Mouse (Mus musculus): ENCODE measurements at regions not wholly inside any gene's neighbourhood (a gene's known extent, or its start where the extent isn't known, plus 50 kb on each side); places are given as distances from the start of the nearest gene placed in this dataset.
A peak's percentile ranks its signal among the peaks of the same experiment; 100 is the strongest.

- ATAC-seq (replicated peaks in 1 of 2; ENCODE audit: insufficient read depth in 1 of 2, low FRiP score in 2 of 2, low TSS enrichment in 1 of 2, low read depth in 1 of 2, poor library complexity in 2 of 2, severe bottlenecking in 2 of 2): no peak
These were observed 938.1 kb downstream of the 4930444P10Rik start for GRCm38 (mm10) chr1:15155046-15155445.

GRCm38 (mm10) chr1:15153952-15154351 is 939.2 kb downstream of the 4930444P10Rik start:
- no peak for ATAC-seq (replicated peaks in 1 of 2; ENCODE audit: insufficient read depth in 1 of 2, low FRiP score in 2 of 2, low TSS enrichment in 1 of 2, low read depth in 1 of 2, poor library complexity in 2 of 2, severe bottlenecking in 2 of 2)

- ATAC-seq (replicated peaks in 1 of 2; ENCODE audit: insufficient read depth in 1 of 2, low FRiP score in 2 of 2, low TSS enrichment in 1 of 2, low read depth in 1 of 2, poor library complexity in 2 of 2, severe bottlenecking in 2 of 2): no peak
These were observed 949.1 kb downstream of the 4930444P10Rik start for GRCm38 (mm10) chr1:15143922-15144591.

GRCm38 (mm10) chr1:15118462-15118861 is 974.7 kb downstream of the 4930444P10Rik start:
- ATAC-seq (replicated peaks in 1 of 2; ENCODE audit: insufficient read depth in 1 of 2, low FRiP score in 2 of 2, low TSS enrichment in 1 of 2, low read depth in 1 of 2, poor library complexity in 2 of 2, severe bottlenecking in 2 of 2): no peak

- ATAC-seq (replicated peaks in 1 of 2; ENCODE audit: insufficient read depth in 1 of 2, low FRiP score in 2 of 2, low TSS enrichment in 1 of 2, low read depth in 1 of 2, poor library complexity in 2 of 2, severe bottlenecking in 2 of 2): no peak
These were observed 981.7 kb downstream of the 4930444P10Rik start for GRCm38 (mm10) chr1:15111420-15111819.

- no peak for ATAC-seq (replicated peaks in 1 of 2; ENCODE audit: insufficient read depth in 1 of 2, low FRiP score in 2 of 2, low TSS enrichment in 1 of 2, low read depth in 1 of 2, poor library complexity in 2 of 2, severe bottlenecking in 2 of 2)
These were observed 1022.8 kb downstream of the 4930444P10Rik start for GRCm38 (mm10) chr1:15070331-15070730.

- no peak for ATAC-seq (replicated peaks in 1 of 2; ENCODE audit: insufficient read depth in 1 of 2, low FRiP score in 2 of 2, low TSS enrichment in 1 of 2, low read depth in 1 of 2, poor library complexity in 2 of 2, severe bottlenecking in 2 of 2)
These were observed 1059.1 kb downstream of the 4930444P10Rik start for GRCm38 (mm10) chr1:15034047-15034446.

- no peak for ATAC-seq (replicated peaks in 1 of 2; ENCODE audit: insufficient read depth in 1 of 2, low FRiP score in 2 of 2, low TSS enrichment in 1 of 2, low read depth in 1 of 2, poor library complexity in 2 of 2, severe bottlenecking in 2 of 2)
These were observed 1074.7 kb downstream of the 4930444P10Rik start for GRCm38 (mm10) chr1:15018460-15018779.

GRCm38 (mm10) chr1:15017689-15018459 is 1075.3 kb downstream of the 4930444P10Rik start:
- ATAC-seq (replicated peaks in 1 of 2; ENCODE audit: insufficient read depth in 1 of 2, low FRiP score in 2 of 2, low TSS enrichment in 1 of 2, low read depth in 1 of 2, poor library complexity in 2 of 2, severe bottlenecking in 2 of 2): no peak

GRCm38 (mm10) chr1:15007663-15008344 is 1085.3 kb downstream of the 4930444P10Rik start:
- ATAC-seq (replicated peaks in 1 of 2; ENCODE audit: insufficient read depth in 1 of 2, low FRiP score in 2 of 2, low TSS enrichment in 1 of 2, low read depth in 1 of 2, poor library complexity in 2 of 2, severe bottlenecking in 2 of 2): peak in 1 of 2 experiments; percentile 59; a peak in 1 of 4 replicates

- no peak for ATAC-seq (replicated peaks in 1 of 2; ENCODE audit: insufficient read depth in 1 of 2, low FRiP score in 2 of 2, low TSS enrichment in 1 of 2, low read depth in 1 of 2, poor library complexity in 2 of 2, severe bottlenecking in 2 of 2)
These were observed 1097.8 kb downstream of the 4930444P10Rik start for GRCm38 (mm10) chr1:14995348-14995747.

GRCm38 (mm10) chr1:14980093-14980711 is 1112.9 kb downstream of the 4930444P10Rik start:
- ATAC-seq (replicated peaks in 1 of 2; ENCODE audit: insufficient read depth in 1 of 2, low FRiP score in 2 of 2, low TSS enrichment in 1 of 2, low read depth in 1 of 2, poor library complexity in 2 of 2, severe bottlenecking in 2 of 2): no peak
